Mouse (Mus musculus) ES-Bruce4 (cell line): ENCODE results near the gene Nab2.

ENCODE experiments used
- CTCF ChIP-seq: IDR thresholded peaks from one replicate; pipeline ENCODE4 v1.8.1; 2011; ENCODE audit warnings: low read depth, low read length
- POLR2A ChIP-seq: IDR thresholded peaks from one replicate; pipeline ENCODE4 v1.8.1; 2011; ENCODE audit warnings: low read length; ENCODE audit not compliant: insufficient read depth

GRCm38 (mm10) chr10:127712736-127713135, 44.4 kb upstream of the Nab2 start:
- TF ChIP-seq CTCF (no peak), POLR2A (no peak)
